ENCODE assay signal across 8 mouse cellular contexts in the genomic region with DNA sequence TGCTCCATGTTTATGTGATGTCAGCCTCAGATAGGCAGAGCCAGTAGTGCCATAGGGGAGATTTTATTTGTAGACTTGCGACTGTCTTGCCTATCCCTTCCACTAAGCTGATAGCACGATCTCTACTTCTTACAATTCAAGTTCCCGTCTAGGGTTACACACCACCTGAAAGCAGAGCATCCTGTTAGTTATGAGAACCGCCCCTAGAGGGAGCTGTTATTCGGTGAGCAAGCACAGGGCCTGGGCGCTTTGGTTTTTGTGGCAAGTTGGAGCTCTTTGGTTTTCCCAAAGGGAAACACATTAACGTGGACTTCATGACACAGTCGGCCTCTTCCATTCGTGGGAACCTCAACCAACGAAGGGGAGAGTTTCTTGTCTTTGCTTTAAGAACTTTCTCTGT. TPM values are rescaled to one million over a fixed set of nuclear protein-coding genes. Genes with fewer than 3 reads are reported as not detected.
DNase-seq lines count a peak whose midpoint lies in the region; ATAC-seq and TF ChIP-seq lines count a peak whose summit lies in the region.

No protein-coding gene starts in this region.

- H3K27ac ChIP-seq in forebrain, embryonic 11.5 days (ENCODE audit: low read depth, low read length): no peak overlapping the region
- no peak overlapping the region for H3K27ac ChIP-seq in forebrain, embryonic 15.5 days (replicated peaks)
- H3K27ac ChIP-seq in lung, postnatal 0 days (ENCODE audit: low read length): no peak overlapping the region

- DNase-seq in forebrain, embryonic 11.5 days (ENCODE audit: low spot score): peak; percentile 64
- DNase-seq in right cerebral cortex, adult 2 months (ENCODE audit: low spot score in 2 of 2): peak; percentile 59 to 64
- no peak for DNase-seq in right cerebral cortex, postnatal 36 days (ENCODE audit: low spot score in 2 of 2)
- DNase-seq in c-Kit-negative CD71-positive TER-119-positive erythroid progenitor cells, embryonic 14.5 days (ENCODE audit: low read depth, low spot score): peak; percentile 22
- peak; percentile 84 for DNase-seq in induced T-regulatory cell, adult 2 months (ENCODE audit: low read depth)
- peak; percentile 75 for DNase-seq in lung, postnatal 0 days (ENCODE audit: low spot score)
- peak; percentile 42 for DNase-seq in testis, postnatal 14 days (ENCODE audit: low spot score)

- H3K9me3 ChIP-seq in forebrain, embryonic 11.5 days (ENCODE audit: control insufficient read depth, low read length): no peaks in the 10 kb centered on the region
- no peaks in the 10 kb centered on the region for H3K9me3 ChIP-seq in forebrain, embryonic 15.5 days
- no peaks in the 10 kb centered on the region for H3K9me3 ChIP-seq in lung, postnatal 0 days (ENCODE audit: low read length)

- no peak for TF ChIP-seq EP300 in lung, postnatal 0 days (IDR thresholded peaks at IDR 0.05)

- no peak overlapping the region for H3K4me3 ChIP-seq in forebrain, embryonic 11.5 days (ENCODE audit: low read depth, low read length)
- H3K4me3 ChIP-seq in forebrain, embryonic 15.5 days: no peak overlapping the region
- no peak overlapping the region for H3K4me3 ChIP-seq in lung, postnatal 0 days (ENCODE audit: low read depth, low read length)

- H3K4me2 ChIP-seq in forebrain, embryonic 11.5 days (ENCODE audit: low read depth, low read length, severe bottlenecking): no peak overlapping the region
- no peak overlapping the region for H3K4me2 ChIP-seq in forebrain, embryonic 15.5 days (replicated peaks)
- H3K4me2 ChIP-seq in lung, postnatal 0 days (replicated peaks; ENCODE audit: low read depth, low read length): no peak overlapping the region

- ATAC-seq in forebrain, embryonic 11.5 days (replicated peaks; ENCODE audit: low FRiP score): no peak
- no peak for ATAC-seq in forebrain, embryonic 15.5 days (replicated peaks)
- ATAC-seq in lung, postnatal 0 days: peak; percentile 40; the same call in 1 of the 2 replicates

- no peak overlapping the region for H3K9ac ChIP-seq in forebrain, embryonic 11.5 days (ENCODE audit: low read length)
- H3K9ac ChIP-seq in forebrain, embryonic 15.5 days (replicated peaks): no peak overlapping the region
- no peak overlapping the region for H3K9ac ChIP-seq in lung, postnatal 0 days (replicated peaks; ENCODE audit: low read depth)

- 29% methylated on average over 10 of the region's 10 CpGs for WGBS in forebrain, embryonic 11.5 days
- WGBS in forebrain, embryonic 15.5 days: 29% methylated on average over 10 of the region's 10 CpGs
- 25% methylated on average over 10 of the region's 10 CpGs for WGBS in lung, postnatal 0 days

- H3K4me1 ChIP-seq in forebrain, embryonic 11.5 days (replicated peaks; ENCODE audit: control insufficient read depth, insufficient read depth, low read length): no peaks in the 10 kb centered on the region
- H3K4me1 ChIP-seq in forebrain, embryonic 15.5 days: no peaks in the 10 kb centered on the region
- H3K4me1 ChIP-seq in lung, postnatal 0 days (ENCODE audit: insufficient read depth, low read depth, low read length): no peaks in the 10 kb centered on the region

- no peaks in the 10 kb centered on the region; the same call in 1 of the 2 replicates for H3K36me3 ChIP-seq in forebrain, embryonic 11.5 days (ENCODE audit: control insufficient read depth, insufficient read depth, low read length)
- peaks cover 42% of the 10 kb centered on the region for H3K36me3 ChIP-seq in forebrain, embryonic 15.5 days
- H3K36me3 ChIP-seq in lung, postnatal 0 days (ENCODE audit: insufficient read depth, low read length): no peaks in the 10 kb centered on the region

- TF ChIP-seq CTCF in lung, postnatal 0 days (IDR thresholded peaks at IDR 0.05): peak; percentile 75

- no peaks in the 10 kb centered on the region for H3K27me3 ChIP-seq in forebrain, embryonic 11.5 days (ENCODE audit: control insufficient read depth, insufficient read depth, low read length)
- H3K27me3 ChIP-seq in forebrain, embryonic 15.5 days: no peaks in the 10 kb centered on the region
- no peaks in the 10 kb centered on the region for H3K27me3 ChIP-seq in lung, postnatal 0 days (replicated peaks; ENCODE audit: insufficient read depth, low read length)

RNA-seq across cellular contexts. Expression of a gene that starts 3.3 kb away (rescaled TPM):
- polyA plus RNA-seq in forebrain, embryonic 11.5 days (2014; fragmentation: Nextera tagmentation; extraction: Ambion mirVana): not detected in 2 replicates
- polyA plus RNA-seq in forebrain, embryonic 15.5 days (2015; fragmentation: Nextera tagmentation; extraction: Ambion mirVana): not detected in 2 replicates
- not detected in 2 replicates for polyA plus RNA-seq in lung, postnatal 0 days (2015; fragmentation: Nextera tagmentation; extraction: Ambion mirVana)

RNA-seq across cellular contexts. Expression of a gene that starts 9.5 kb away (rescaled TPM):
- polyA plus RNA-seq in forebrain, embryonic 11.5 days (2014; fragmentation: Nextera tagmentation; extraction: Ambion mirVana): 3.2 and 7.3 TPM in 2 replicates
- polyA plus RNA-seq in forebrain, embryonic 15.5 days (2015; fragmentation: Nextera tagmentation; extraction: Ambion mirVana): 6.0 and 6.9 TPM in 2 replicates
- polyA plus RNA-seq in lung, postnatal 0 days (2015; fragmentation: Nextera tagmentation; extraction: Ambion mirVana): 23.5 and 32.9 TPM in 2 replicates

RNA-seq across cellular contexts. Expression of a gene that starts 13.5 kb away (rescaled TPM):
- 63.4 and 71.2 TPM in 2 replicates for polyA plus RNA-seq in forebrain, embryonic 11.5 days (2014; fragmentation: Nextera tagmentation; extraction: Ambion mirVana)
- 76.6 and 82.2 TPM in 2 replicates for polyA plus RNA-seq in forebrain, embryonic 15.5 days (2015; fragmentation: Nextera tagmentation; extraction: Ambion mirVana)
- polyA plus RNA-seq in lung, postnatal 0 days (2015; fragmentation: Nextera tagmentation; extraction: Ambion mirVana): 63.5 and 66.2 TPM in 2 replicates

RNA-seq across cellular contexts. Expression of a gene that starts 15.7 kb away (rescaled TPM):
- 3.4 and 3.6 TPM in 2 replicates for polyA plus RNA-seq in forebrain, embryonic 11.5 days (2014; fragmentation: Nextera tagmentation; extraction: Ambion mirVana)
- polyA plus RNA-seq in forebrain, embryonic 15.5 days (2015; fragmentation: Nextera tagmentation; extraction: Ambion mirVana): 8.1 and 9.1 TPM in 2 replicates
- polyA plus RNA-seq in lung, postnatal 0 days (2015; fragmentation: Nextera tagmentation; extraction: Ambion mirVana): 39.9 and 44.6 TPM in 2 replicates

RNA-seq across cellular contexts. Expression of a gene that starts 26.6 kb away (rescaled TPM):
- 15.3 and 15.9 TPM in 2 replicates for polyA plus RNA-seq in forebrain, embryonic 11.5 days (2014; fragmentation: Nextera tagmentation; extraction: Ambion mirVana)
- polyA plus RNA-seq in forebrain, embryonic 15.5 days (2015; fragmentation: Nextera tagmentation; extraction: Ambion mirVana): 6.1 and 6.4 TPM in 2 replicates
- 217 and 289 TPM in 2 replicates for polyA plus RNA-seq in lung, postnatal 0 days (2015; fragmentation: Nextera tagmentation; extraction: Ambion mirVana)

Comparison
In these comparisons a context has a peak if more than half of its experiments do, and no peak if none do; other contexts are left out.
1. DNase-seq: peak in forebrain, embryonic 11.5 days (single experiment), right cerebral cortex, adult 2 months (2 of 2), c-Kit-negative CD71-positive TER-119-positive erythroid progenitor cells, embryonic 14.5 days (single experiment), induced T-regulatory cell, adult 2 months (single experiment), lung, postnatal 0 days (single experiment) and testis, postnatal 14 days (single experiment); none in right cerebral cortex, postnatal 36 days (0 of 2).